Mouse (Mus musculus) lung, postnatal 10 days (tissue): ENCODE measurements at regions not wholly inside any gene's neighbourhood (a gene's known extent, or its start where the extent isn't known, plus 50 kb on each side); places are given as distances from the start of the nearest gene placed in this dataset.
A peak's percentile ranks its signal among the peaks of the same experiment; 100 is the strongest.

ENCODE experiments used
- DNase-seq: peaks from one replicate; pipeline ENCODE4 v3.0.0; 2021

DNA sequence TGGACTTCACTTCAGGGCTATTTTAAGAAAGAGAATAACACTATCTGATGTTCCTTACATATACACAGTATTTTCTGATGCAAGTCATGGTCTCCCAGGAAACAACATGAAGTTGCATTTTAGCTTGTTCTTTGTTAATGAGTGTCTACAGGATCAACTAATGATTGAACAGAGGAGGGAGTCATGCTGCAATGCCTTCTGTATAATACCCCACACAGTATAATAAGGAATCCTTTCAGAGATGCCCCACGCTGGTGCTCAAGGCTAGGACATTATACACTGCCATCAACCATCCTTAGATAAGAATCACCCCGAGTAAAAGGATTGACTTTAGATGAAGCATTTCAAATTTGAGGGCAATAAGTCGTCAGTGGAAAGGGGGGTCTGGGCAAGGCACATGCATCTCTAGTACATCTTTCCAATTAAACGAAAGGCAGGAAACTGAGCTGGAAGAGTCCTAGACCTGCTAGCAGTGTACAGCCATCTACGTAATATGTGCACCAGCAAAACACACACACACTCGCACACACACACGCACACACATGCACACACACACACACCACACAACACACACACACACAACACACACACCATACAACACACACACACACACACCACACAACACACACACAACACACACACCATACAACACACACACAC is 252.6 kb upstream of the Rag2 start:
- no peak for DNase-seq

DNA sequence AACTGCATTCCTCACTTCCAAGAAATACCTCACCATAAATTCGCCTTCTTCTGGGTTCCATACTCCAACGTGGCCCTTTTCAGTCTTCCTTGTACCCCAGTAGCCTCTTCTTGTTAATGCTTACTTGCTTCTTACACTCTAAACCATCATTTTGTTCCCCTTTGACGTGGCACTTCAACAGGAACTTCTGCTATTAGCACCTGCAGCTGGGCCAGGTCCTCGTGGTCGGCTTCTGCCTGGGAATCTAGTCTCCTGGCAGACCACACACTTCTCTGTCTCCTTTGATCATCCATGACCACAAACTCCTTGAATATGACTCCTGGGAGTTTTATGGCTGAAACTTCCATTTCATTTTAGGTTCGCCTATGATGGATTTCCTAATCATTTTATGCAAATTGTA is 243.9 kb upstream of the Rag2 start:
- DNase-seq: no peak

DNA sequence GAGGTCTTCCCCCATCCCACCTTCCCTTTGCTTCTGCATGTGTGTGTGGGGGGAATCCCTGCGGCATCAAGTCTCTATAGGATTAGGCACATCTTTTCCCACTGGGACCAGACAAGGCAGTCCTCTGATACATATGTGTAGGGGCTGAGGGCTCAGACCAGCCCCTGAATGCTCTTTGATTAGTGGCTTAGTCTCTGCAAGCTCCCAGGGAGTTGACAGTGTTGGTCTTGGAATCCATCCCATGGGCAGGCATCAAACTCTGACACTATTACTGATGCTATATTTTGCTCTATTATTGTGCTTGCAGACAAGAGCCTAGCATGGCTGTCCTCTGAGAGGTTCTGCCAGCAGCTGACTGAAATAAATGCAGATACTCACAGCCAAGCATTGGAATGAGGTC is 209.5 kb upstream of the Rag2 start:
- DNase-seq: no peak

DNA sequence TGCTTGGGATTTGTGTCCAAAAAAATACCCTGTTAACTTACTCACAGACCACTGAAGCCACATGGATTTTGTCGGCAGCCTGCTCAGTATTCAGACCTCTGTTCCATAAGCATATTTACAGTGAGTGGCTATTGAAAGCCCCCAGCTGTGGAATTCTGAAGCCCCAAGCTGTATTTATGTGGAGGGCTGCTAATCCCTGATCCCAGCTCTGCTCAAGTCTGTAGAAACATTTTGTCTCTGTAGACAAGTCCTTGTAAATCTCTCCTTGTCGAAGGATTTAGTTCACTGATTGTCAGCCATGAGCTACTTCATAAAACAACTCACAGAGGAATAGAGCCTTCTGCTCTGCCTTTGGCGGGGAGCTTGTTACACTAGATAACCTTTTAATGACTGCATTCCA is 207.8 kb upstream of the Rag2 start:
- DNase-seq: peak; percentile 4

DNA sequence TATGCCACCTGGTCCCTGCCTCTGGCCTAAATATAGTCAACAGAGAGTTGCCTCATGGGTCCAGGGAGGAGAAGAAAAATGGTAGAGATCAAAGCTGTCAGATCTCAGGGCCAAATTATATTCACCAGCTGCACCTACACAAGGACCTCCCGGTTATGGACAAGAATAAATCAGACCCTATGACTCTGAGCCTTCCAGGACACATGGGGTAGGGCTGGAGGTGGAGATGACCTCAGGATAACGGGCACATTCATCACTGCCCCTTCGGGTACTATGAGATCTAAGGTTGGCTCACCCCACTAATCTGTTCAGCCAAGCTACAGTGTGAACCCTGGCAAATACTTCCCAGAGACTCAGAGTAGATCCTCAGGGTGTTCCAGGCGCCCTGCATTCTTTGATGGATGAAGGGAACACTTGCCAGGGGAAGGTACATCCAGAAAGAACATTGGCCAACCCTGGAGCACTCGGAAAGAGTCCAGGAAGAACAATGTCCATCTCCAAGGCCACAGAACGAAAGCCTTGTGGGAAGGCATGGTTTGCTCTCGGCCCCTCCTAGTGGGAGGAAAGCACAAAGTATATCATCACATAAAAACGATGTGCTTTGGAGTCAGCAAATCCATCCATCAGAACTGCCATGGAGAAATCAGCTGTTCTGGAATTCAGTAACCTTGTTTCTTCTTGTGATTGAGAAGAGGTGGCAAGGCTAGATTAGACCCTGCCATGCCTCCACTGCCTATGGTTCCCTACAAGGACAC is 191.2 kb upstream of the Rag2 start:
- DNase-seq: no peak

DNA sequence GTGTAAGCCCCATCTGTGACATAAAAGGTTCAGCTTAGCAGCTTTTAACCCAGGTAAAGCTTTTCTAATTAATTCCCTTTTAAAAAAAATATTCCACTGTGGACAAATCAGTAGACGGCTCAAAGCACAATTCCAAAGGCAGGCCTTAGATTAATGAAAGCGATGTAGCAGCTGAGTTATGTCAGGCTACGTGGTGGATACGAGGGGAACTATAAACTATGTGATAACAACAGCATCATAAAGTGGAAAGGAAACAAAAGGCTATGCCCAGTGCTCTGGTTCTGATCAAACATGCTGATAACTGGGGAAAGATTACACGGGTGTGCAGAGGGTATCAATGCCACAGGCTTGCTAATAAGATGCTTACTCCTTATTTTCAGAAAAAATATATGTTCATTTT is 184.3 kb upstream of the Rag2 start:
- DNase-seq: no peak

- DNase-seq: no peak
Measured at GRCm38 (mm10) chr2:101441081-101441630, 183.4 kb upstream of the Rag2 start.

- peak; percentile 5 for DNase-seq
Measured at GRCm38 (mm10) chr2:101455591-101455990, 168.9 kb upstream of the Rag2 start.

DNA sequence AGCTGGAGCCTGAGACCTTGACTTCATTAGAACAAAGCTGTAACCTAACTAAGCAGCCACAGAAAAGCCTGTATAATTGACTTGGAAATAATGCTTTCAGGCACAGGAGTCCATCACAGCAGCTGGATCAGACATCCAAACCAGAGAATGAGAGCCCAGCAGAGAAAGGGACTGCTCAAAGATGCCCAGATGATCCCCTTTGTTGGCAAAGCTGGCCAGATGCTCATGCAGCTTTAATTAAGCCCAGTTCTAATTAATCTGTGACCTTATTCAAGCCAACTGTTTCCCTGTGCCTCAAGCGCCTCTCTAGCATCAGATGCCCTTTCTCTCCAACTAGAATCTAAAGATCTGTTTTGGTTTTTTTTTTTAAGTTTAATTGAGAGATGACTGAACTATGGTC is 165.6 kb upstream of the Rag2 start:
- no peak for DNase-seq

- no peak for DNase-seq
Measured at GRCm38 (mm10) chr2:101462450-101462849, 162.1 kb upstream of the Rag2 start.

GRCm38 (mm10) chr2:101464291-101465140 is 160.0 kb upstream of the Rag2 start:
- DNase-seq: peak; percentile 22

DNA sequence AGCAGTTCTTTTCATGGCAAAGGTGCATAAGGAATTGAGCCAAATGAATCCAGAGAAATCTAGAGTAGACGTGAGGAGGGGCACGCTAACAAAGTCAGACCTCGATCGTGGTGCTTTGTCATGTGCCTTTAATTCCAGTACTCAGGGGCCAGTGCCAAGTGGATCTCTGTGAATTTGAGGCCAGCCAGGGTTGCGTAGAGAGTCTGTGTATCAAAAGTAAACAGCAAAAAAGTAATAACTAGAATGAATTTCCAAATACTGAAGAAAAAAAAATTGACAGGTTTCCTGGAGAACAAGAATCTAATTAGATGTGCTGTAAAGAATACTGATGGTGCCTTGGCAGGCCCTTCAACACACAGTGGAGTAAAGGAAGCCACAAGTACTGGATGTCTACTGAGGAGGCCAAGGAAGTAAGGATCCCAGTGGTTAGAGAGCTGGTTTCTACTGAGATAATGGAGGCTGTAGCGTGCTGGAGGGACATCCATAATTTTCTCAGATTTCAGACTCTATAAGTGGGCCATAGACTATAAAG is 153.9 kb upstream of the Rag2 start:
- DNase-seq: peak; percentile 13

- DNase-seq: peak; percentile 89
Measured at GRCm38 (mm10) chr2:101472449-101473115, 151.9 kb upstream of the Rag2 start.

DNA sequence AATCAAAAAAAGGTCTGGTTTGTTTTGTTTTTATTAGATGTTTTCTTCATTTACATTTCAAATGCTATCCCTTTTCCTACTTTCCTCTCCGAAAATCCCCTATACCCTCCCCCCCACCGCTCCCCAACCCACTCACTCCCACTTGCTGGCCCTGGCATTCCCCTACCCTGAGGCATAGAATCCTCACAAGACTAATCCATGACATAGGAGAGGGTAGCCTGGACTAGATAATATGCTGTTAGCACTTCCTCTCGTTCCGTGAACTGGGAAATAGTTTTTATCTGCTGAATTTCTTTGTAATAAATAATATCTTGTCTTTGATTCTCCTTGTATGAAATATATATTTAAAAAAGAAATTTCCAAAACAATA is 151.4 kb upstream of the Rag2 start:
- no peak for DNase-seq

DNA sequence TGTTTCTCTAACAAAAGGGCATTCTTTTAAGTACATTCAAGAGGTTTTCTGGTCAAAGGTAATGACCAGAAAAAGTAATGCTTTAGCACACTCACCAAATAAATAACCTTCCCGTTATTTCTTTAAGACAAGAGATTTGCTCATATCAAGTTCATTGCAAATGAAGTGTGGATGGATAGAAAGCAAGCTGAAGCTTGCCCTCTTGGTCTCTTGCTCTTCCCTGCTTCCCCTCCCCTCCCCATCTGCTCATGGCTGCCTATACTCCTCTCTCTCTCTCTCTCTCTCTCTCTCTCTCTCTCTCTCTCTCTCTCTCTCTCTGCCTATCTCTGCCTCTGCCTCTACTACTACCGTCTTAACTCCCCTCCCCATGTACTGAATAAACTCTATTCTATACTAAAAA is 147.7 kb upstream of the Rag2 start:
- peak; percentile 29 for DNase-seq

GRCm38 (mm10) chr2:101490207-101490606 is 134.3 kb upstream of the Rag2 start:
- no peak for DNase-seq

GRCm38 (mm10) chr2:101491762-101492161 is 132.8 kb upstream of the Rag2 start:
- no peak for DNase-seq

- no peak for DNase-seq
Measured at GRCm38 (mm10) chr2:101508116-101508515, 116.4 kb upstream of the Rag2 start.
